Mouse (Mus musculus) spleen, adult 18-20 months (tissue): ENCODE data around the gene 1810009A15Rik.

Source experiments
- DNase-seq, 2 experiments: peaks; one replicate each; pipeline ENCODE4 v3.0.0; 2022; ENCODE audit warnings: mixed read lengths in 2 of 2

1810009A15Rik gene

DNA sequence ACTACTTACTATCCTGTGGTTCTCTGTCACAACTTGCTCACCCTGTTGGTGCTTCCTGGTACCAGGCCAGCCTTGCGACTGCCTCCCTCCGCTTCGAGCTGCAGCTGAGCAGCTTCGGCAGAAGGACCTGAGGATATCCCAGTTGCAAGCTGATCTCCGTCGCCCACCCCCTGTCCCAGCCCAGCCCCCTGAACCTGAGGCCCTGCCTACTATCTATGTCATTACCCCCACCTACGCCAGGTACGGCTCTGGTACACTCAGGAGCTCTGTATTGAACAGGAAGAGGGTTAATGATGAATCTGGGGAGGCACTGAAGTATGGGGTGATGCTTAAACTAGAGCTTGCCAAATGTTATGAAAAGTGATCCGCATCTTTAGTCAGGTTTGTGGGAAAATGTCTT is 33.1 kb downstream of the 1810009A15Rik start:
- no peak for DNase-seq

DNA sequence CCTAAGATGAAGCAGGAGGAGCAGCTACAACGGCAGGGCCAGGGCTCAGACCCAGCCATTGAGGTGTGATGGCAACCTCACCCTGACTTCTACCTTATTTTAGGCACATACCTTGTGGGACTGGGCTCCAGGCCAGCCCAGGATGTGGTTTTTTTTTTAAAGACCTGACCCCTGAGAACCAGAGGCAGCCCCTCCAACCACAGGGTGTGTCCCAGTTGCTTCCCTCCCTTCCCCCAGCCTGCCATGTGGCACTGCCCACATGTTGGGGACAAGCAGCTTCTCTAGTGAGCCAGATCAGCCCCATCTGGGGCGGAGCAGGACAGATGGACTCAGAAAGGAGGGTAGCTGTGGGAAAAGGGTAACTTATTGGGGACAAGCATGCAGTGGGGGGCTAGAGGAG is 38.1 kb downstream of the 1810009A15Rik start:
- peak in 1 of 2 experiments; percentile 42 for DNase-seq

DNA sequence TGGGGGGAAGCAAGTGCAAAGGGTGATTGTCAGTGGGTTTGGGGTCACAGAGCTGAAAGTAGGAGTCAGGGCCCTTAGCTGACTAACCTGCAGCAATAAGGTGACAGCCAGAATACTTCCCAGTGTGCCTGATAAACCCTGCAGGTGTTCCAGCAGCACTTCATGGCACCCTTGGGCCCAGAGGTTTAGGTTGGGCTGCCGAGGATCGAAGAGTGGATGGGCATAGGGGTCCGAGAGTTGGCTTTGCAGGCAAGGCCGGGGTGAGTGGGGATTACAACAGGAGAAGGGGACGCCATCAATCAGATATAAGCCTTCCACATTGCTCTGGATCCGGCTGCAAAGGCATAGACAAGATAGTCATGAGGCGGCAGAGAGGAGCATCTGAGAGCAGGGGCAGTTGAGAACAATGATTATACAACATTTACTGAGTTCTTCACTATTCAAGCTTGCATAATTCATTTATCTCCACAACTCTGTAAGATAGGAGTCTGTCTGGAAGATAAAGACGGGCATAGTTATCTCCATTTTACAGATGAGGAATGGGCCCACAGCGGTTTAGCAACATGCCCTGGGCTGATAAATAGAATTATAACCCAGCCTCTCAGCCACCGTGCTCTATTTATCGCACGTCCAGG is 39.4 kb downstream of the 1810009A15Rik start:
- DNase-seq: no peak

DNA sequence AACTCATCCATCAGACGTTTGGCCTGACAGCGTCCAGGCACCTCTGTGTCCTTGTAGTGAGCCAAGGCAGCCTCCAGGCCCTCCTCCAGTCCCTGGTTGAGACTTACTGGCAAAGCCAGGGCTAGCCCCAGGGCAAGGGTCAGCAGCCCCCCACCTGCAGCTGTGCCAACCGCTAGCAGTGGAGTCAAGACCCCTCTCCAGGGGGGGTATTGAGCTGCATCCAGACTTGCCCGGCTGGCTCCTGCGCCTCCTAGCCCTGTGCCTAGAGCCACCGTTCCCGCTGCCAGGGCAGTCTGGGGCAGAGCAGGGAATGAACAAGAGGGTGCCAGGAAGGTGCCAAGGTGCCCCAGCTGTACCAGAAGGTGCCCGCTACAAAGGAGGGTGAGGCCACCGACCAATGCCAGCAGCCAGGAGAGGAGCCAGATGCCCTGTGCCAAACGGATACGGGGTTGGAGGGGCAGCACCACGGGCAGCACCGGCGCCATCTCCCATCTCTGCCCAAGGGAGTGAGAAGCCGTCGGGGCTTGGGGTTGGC is 40.1 kb downstream of the 1810009A15Rik start:
- no peak for DNase-seq

DNA sequence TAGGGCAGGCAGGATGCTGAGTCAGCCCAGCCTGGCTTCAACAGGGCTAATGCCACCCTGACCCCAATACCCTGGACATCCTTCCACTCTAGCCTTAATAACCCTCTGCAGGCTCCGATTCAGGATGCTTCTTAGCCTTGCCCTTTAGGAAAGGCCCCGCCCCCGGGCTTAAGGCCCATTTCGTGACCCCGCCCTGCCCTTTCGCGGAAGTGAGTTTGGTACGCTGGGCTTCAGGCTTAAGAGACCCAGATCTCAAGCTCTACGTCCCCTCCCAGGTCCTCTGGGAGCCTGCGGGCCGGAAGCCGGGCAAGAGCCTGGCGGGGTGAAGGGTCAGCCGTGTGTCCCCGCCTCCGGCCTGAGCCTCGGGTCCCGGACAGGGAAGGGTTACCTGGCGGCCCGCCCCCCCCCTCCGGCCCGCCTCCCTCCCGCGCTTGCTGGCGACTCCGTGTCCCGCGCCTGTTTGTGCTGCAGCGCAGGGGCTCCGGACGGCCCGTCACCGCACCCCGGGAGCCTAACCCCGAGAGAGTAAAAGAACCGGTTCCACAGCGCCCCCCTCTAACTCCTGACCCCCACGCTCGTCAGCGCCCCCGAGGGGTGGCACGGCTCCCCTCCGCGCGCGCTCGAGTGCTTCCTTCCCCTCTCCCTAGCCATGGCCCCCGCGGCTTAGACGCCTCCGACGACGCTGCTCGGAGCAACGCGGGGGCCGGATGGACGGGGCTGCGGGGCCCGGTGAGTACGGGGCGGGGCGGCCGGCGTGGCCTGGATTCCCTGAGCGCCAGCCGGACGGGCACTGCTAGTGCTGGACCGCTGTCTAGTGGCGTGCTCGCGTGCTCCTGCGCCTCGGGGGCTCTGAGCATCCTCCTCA is 40.8 kb downstream of the 1810009A15Rik start, which contains the start of the genes Rom1 and Eml3:
TSS of gene Rom1 (minus strand) at position 133 of the 865 bp plus-strand sequence.
TSS of gene Eml3 (plus strand) at position 329 of the 865 bp plus-strand sequence.
- DNase-seq: peak; percentile 83 to 89

DNA sequence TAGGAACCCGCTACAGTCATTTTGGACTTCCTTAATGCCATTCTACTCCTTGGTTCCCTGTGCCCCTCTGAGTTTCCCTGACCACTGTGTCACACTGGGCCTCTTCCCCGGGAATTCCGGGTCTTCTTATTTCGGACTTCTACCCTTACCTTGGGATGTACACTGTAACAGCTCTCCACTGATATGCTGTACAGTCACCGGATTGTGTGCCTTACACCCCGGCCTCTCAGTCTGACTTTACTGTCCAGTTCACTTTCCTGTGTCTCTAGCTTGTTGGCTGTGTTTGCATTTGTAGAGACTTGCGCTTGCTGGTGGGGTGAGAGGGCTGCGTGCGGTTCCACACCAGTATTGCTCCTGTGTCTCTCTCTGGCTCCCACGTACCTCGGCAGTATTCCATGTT is 41.5 kb downstream of the 1810009A15Rik start:
- DNase-seq: no peak

DNA sequence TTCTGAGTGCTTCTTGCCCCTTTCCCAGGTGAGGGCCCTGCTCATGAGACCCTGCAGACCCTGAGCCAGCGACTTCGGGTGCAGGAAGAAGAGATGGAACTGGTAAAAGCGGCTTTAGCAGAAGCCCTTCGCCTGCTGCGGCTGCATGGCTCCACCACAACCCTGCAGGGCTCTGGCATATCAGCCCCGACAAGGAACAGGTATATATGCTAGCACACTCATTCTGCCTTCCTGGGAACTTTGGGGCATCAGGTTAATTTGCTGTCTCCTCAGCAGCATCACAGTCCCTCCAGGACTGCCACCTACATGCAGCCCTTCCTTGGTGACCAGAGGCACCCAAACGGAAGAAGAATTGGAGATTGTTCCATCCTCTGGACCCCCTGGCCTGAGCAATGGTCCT is 42.1 kb downstream of the 1810009A15Rik start:
- DNase-seq: no peak

DNA sequence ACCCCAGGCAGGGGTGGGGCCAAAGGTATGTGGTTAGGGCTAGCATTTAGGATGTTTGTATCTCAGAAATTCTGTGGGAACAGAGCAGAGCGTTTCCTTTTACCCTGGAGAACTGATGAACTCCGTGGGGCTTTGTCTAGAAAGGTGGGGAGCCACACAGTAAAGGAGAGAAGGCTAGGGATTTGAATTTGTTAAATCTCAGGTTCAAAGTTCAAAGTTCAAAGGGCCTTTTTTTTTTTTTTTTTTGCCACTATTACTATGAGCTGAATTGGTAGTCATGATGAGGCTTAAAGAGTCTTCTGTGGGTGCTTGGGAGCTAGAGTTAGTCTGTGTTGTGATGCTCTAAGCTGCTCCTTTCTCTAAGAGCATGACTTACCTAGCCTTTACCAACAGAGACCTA is 48.1 kb downstream of the 1810009A15Rik start:
- DNase-seq: no peak
